8 mouse cellular contexts compared by ENCODE assay signal in genomic region chr17:29888981-29889980, GRCm38 (mm10).
A peak's percentile ranks its signal among the peaks of the same experiment; 100 is the strongest.
DNase-seq lines count a peak whose midpoint lies in the region; ATAC-seq lines count a peak whose summit lies in the region.

No protein-coding gene starts in this region.

- 1% methylated on average over 65 of the region's 67 CpGs for WGBS in lung, embryonic 16.5 days
- under 1% methylated on average over 67 of the region's 67 CpGs for WGBS in forebrain, embryonic 15.5 days
- under 1% methylated on average over 67 of the region's 67 CpGs for WGBS in midbrain, embryonic 14.5 days

- no peak overlapping the region for H3K27ac ChIP-seq in lung, embryonic 16.5 days (ENCODE audit: low read length)
- H3K27ac ChIP-seq in forebrain, embryonic 15.5 days (replicated peaks): peak overlapping the region; percentile 94
- H3K27ac ChIP-seq in midbrain, embryonic 14.5 days (replicated peaks; ENCODE audit: low read depth, low read length): peak overlapping the region; percentile 89

- H3K36me3 ChIP-seq in lung, embryonic 16.5 days (ENCODE audit: control insufficient read depth, insufficient read depth, low read length): no peaks in the 10 kb centered on the region
- H3K36me3 ChIP-seq in forebrain, embryonic 15.5 days: no peaks in the 10 kb centered on the region
- no peaks in the 10 kb centered on the region for H3K36me3 ChIP-seq in midbrain, embryonic 14.5 days (ENCODE audit: control insufficient read depth, insufficient read depth, low read length)

- H3K4me2 ChIP-seq in lung, embryonic 16.5 days (ENCODE audit: low read depth, low read length): peak overlapping the region; percentile 98
- H3K4me2 ChIP-seq in forebrain, embryonic 15.5 days (replicated peaks): peak overlapping the region; percentile 97
- peak overlapping the region; percentile 94 for H3K4me2 ChIP-seq in midbrain, embryonic 14.5 days (ENCODE audit: low read length)

- DNase-seq in lung, adult 18-20 months: no peak
- DNase-seq in cerebellum, adult 11-12 months: peak; percentile 84
- peak; percentile 63 for DNase-seq in heart, postnatal 4 days
- DNase-seq in left cerebral cortex, postnatal 10 days (ENCODE audit: extremely low spot score in 1 of 2, low spot score in 2 of 2): peak; percentile 69 to 78
- DNase-seq in midbrain, embryonic 14.5 days: peak; percentile 84
- peak; percentile 11 for DNase-seq in urinary bladder, postnatal 25 days (ENCODE audit: low spot score)

- H3K4me1 ChIP-seq in lung, embryonic 16.5 days (replicated peaks; ENCODE audit: control insufficient read depth, insufficient read depth, low read length): peaks cover 28% of the 10 kb centered on the region
- H3K4me1 ChIP-seq in forebrain, embryonic 15.5 days: peaks cover 61% of the 10 kb centered on the region
- H3K4me1 ChIP-seq in midbrain, embryonic 14.5 days (ENCODE audit: control insufficient read depth, insufficient read depth, low read length): peaks cover 39% of the 10 kb centered on the region

- peak overlapping the region; percentile 66 for H3K4me3 ChIP-seq in lung, embryonic 16.5 days (ENCODE audit: low read length)
- peak overlapping the region; percentile 79 for H3K4me3 ChIP-seq in forebrain, embryonic 15.5 days
- H3K4me3 ChIP-seq in midbrain, embryonic 14.5 days (replicated peaks; ENCODE audit: low read depth, low read length): peak overlapping the region; percentile 66

- no peaks in the 10 kb centered on the region for H3K9me3 ChIP-seq in lung, embryonic 16.5 days (ENCODE audit: control insufficient read depth, low read length)
- H3K9me3 ChIP-seq in forebrain, embryonic 15.5 days: no peaks in the 10 kb centered on the region
- H3K9me3 ChIP-seq in midbrain, embryonic 14.5 days (ENCODE audit: control insufficient read depth, low read length): no peaks in the 10 kb centered on the region

- H3K9ac ChIP-seq in lung, embryonic 16.5 days (ENCODE audit: low read length): peak overlapping the region; percentile 54
- peak overlapping the region; percentile 87 for H3K9ac ChIP-seq in forebrain, embryonic 15.5 days (replicated peaks)
- peak overlapping the region; percentile 76 for H3K9ac ChIP-seq in midbrain, embryonic 14.5 days (replicated peaks; ENCODE audit: low read length)

- peak; percentile 43 for ATAC-seq in lung, embryonic 16.5 days (ENCODE audit: low read depth)
- ATAC-seq in forebrain, embryonic 15.5 days (replicated peaks): peak; percentile 65
- peak; percentile 71 for ATAC-seq in midbrain, embryonic 14.5 days (ENCODE audit: low FRiP score, low TSS enrichment)

- intact Hi-C loops in left cerebral cortex, postnatal 10 days (cut with DNase I): loop anchor here (10.0 kb wide), 3 partner anchors 254 to 566 kb away; no protein-coding TSS in a partner anchor

- H3K27me3 ChIP-seq in lung, embryonic 16.5 days (ENCODE audit: control insufficient read depth, insufficient read depth, low read depth, low read length): peaks cover 45% of the 10 kb centered on the region
- H3K27me3 ChIP-seq in forebrain, embryonic 15.5 days: no peaks in the 10 kb centered on the region
- no peaks in the 10 kb centered on the region for H3K27me3 ChIP-seq in midbrain, embryonic 14.5 days (ENCODE audit: control insufficient read depth, insufficient read depth, low read length)

Comparison
In these comparisons a context has a peak if more than half of its experiments do, and no peak if none do; other contexts are left out.
1. DNase-seq: peak in cerebellum, adult 11-12 months (single experiment), heart, postnatal 4 days (single experiment), left cerebral cortex, postnatal 10 days (2 of 2), midbrain, embryonic 14.5 days (single experiment) and urinary bladder, postnatal 25 days (single experiment); none in lung, adult 18-20 months (0 of 2).
2. Peak in every context shown above with its lines, with median percentiles within 50 percentile points of each other: ATAC-seq, H3K4me2 ChIP-seq, H3K4me3 ChIP-seq and H3K9ac ChIP-seq.